8 mouse cellular contexts compared by ENCODE assay signal in the genomic region with DNA sequence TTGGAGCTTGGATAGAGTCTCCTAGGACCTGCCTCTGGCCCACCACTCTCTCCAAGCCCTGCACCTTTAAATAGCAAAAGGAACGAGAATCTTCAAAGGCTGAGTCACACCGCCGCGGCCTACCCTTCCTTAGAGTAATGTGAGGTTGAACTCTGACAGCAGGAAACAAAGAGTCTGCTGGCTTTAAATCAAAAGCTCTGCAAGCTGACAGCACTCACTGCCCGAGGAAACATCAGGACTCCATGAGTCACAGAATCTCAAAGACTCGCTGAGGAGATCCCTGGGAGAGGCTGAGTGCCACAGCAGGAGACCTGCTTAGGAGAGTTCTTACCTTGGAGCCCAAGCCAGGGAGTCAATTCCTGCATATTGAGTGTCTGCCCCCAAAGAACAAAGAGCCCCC. TPM values are rescaled to one million over a fixed set of nuclear protein-coding genes. Genes with fewer than 3 reads are reported as not detected.
DNase-seq lines count a peak whose midpoint lies in the region; ATAC-seq and TF ChIP-seq lines count a peak whose summit lies in the region.

No protein-coding gene starts in this region.

- DNase-seq in Patski (ENCODE audit: low read depth, low spot score), result peak; percentile 76
- peak; percentile 52 for DNase-seq in lung, postnatal 14 days
- peak; percentile 62 to 68 for DNase-seq in thymus, postnatal 10 days (ENCODE audit: low spot score in 2 of 2)
- DNase-seq in left cerebral cortex, postnatal 4 days, result no peak
- no peak for DNase-seq in layer of hippocampus, postnatal 10 days (ENCODE audit: low spot score in 2 of 2)

- in situ Hi-C loops in Patski (cut with MboI; ENCODE audit: low pct_unique_long_range_greater_than_20kb), result no loop called here

- no peaks in the 10 kb centered on the region for H3K36me3 ChIP-seq in C2C12 (ENCODE audit: control insufficient read depth, insufficient read depth)
- H3K36me3 ChIP-seq in forebrain, embryonic 12.5 days (replicated peaks), result no peaks in the 10 kb centered on the region
- no peaks in the 10 kb centered on the region for H3K36me3 ChIP-seq in intestine, postnatal 0 days (ENCODE audit: control insufficient read depth, insufficient read depth)

- no peak for TF ChIP-seq CTCF in C2C12 (IDR thresholded peaks at IDR 0.05; ENCODE audit: control insufficient read depth, insufficient read depth, insufficient read length)
- no peak for TF ChIP-seq CTCF in Patski (IDR thresholded peaks at IDR 0.05)
- no peak for TF ChIP-seq CTCF in intestine, postnatal 0 days (IDR thresholded peaks at IDR 0.05; ENCODE audit: low read depth)

- no peak overlapping the region for H3K4me3 ChIP-seq in C2C12 (ENCODE audit: insufficient read depth, poor library complexity, severe bottlenecking)
- H3K4me3 ChIP-seq in forebrain, embryonic 12.5 days (replicated peaks), result no peak overlapping the region
- H3K4me3 ChIP-seq in intestine, postnatal 0 days (ENCODE audit: low read depth, low read length), result no peak overlapping the region

- H3ac ChIP-seq in C2C12 (ENCODE audit: control insufficient read depth, insufficient read length, low read depth), result no peak overlapping the region

- 7% methylated on average over 6 of the region's 6 CpGs for whole genome bisulfite sequencing in forebrain, embryonic 12.5 days
- WGBS in intestine, postnatal 0 days, result 6% methylated on average over 6 of the region's 6 CpGs

- CTCF ChIA-PET in Patski (lab: Charles Lee), result interaction anchor here (1.0 to 2.6 kb wide), 6 partner anchors 10 to 264 kb away, joined by 3 to 8 read pairs (median 4); a partner anchor contains a TSS

- H3K9me3 ChIP-seq in forebrain, embryonic 12.5 days, result no peaks in the 10 kb centered on the region
- H3K9me3 ChIP-seq in intestine, postnatal 0 days (ENCODE audit: control insufficient read depth), result no peaks in the 10 kb centered on the region

- H3K79me3 ChIP-seq in C2C12 (ENCODE audit: low read depth), result no peaks in the 10 kb centered on the region

- POLR2A ChIA-PET in Patski (lab: Charles Lee), result no interaction called here

- H3K9ac ChIP-seq in forebrain, embryonic 12.5 days, result no peak overlapping the region
- no peak overlapping the region for H3K9ac ChIP-seq in intestine, postnatal 0 days (ENCODE audit: low read depth, low read length)

- H3K4me2 ChIP-seq in forebrain, embryonic 12.5 days, result no peak overlapping the region
- no peak overlapping the region for H3K4me2 ChIP-seq in intestine, postnatal 0 days (replicated peaks; ENCODE audit: low read depth)

- intact Hi-C loops in left cerebral cortex, postnatal 4 days (cut with DNase I), result no loop called here

- H3K27ac ChIP-seq in forebrain, embryonic 12.5 days, result peak overlapping the region; percentile 47
- peak overlapping the region; percentile 47 for H3K27ac ChIP-seq in intestine, postnatal 0 days (ENCODE audit: low read depth, low read length)

- no peaks in the 10 kb centered on the region for H3K79me2 ChIP-seq in C2C12 (ENCODE audit: control insufficient read depth, insufficient read depth)

- H3K27me3 ChIP-seq in C2C12 (ENCODE audit: control insufficient read depth, insufficient read depth, insufficient read length) (no peaks in the 10 kb centered on the region), Patski (no peaks in the 10 kb centered on the region)
- no peaks in the 10 kb centered on the region for H3K27me3 ChIP-seq in forebrain, embryonic 12.5 days
- no peaks in the 10 kb centered on the region for H3K27me3 ChIP-seq in intestine, postnatal 0 days (replicated peaks; ENCODE audit: control insufficient read depth, insufficient read depth, low read length)

- peak; percentile 82 for ATAC-seq in Patski
- ATAC-seq in forebrain, embryonic 12.5 days (ENCODE audit: low FRiP score), result no peak
- no peak for ATAC-seq in intestine, postnatal 0 days

- H3K4me1 ChIP-seq in forebrain, embryonic 12.5 days, result peaks cover 48% of the 10 kb centered on the region
- peaks cover 22% of the 10 kb centered on the region; the same call in 1 of the 2 replicates for H3K4me1 ChIP-seq in intestine, postnatal 0 days (replicated peaks; ENCODE audit: control insufficient read depth, insufficient read depth, low read length)

TF ChIP-seq in C2C12, 6 proteins besides CTCF, POLR2A, EP300 and RAD21:
- TF ChIP-seq MAX (IDR thresholded peaks at IDR 0.05) (peak; percentile 24), CEBPB (IDR thresholded peaks at IDR 0.05; ENCODE audit: low read depth) (no peak)

RNA-seq across cellular contexts. Expression of a gene that starts 12.7 kb away (rescaled TPM):
- polyA plus RNA-seq in C2C12 (2012; fragmentation: generic; extraction: Trizol), result 144 TPM
- 152 TPM for polyA plus RNA-seq in Patski (2021)
- 470 and 492 TPM in 2 replicates for polyA plus RNA-seq in forebrain, embryonic 12.5 days (2016; fragmentation: Nextera tagmentation; extraction: Ambion mirVana)
- polyA plus RNA-seq in intestine, postnatal 0 days (2015; fragmentation: Nextera tagmentation; extraction: Ambion mirVana), result 35.6 and 42.1 TPM in 2 replicates
- total RNA-seq in left cerebral cortex, postnatal 4 days (2021), result 100 to 1,000 TPM; 554 to 565 TPM
- 100 to 1,000 TPM; 715 to 736 TPM for total RNA-seq in layer of hippocampus, postnatal 10 days (2021)

RNA-seq across cellular contexts. Expression of a gene that starts 52.1 kb away (rescaled TPM):
- polyA plus RNA-seq in C2C12 (2012; fragmentation: generic; extraction: Trizol) (0.05 TPM), Patski (2021) (0.09 TPM)
- polyA plus RNA-seq in forebrain, embryonic 12.5 days (2016; fragmentation: Nextera tagmentation; extraction: Ambion mirVana), result 0.15 and 0.29 TPM in 2 replicates
- 0.04 TPM in 1 of 2 replicates, not detected in the other for polyA plus RNA-seq in intestine, postnatal 0 days (2015; fragmentation: Nextera tagmentation; extraction: Ambion mirVana)
- 1 to 10 TPM; 1.7 to 2.3 TPM for total RNA-seq in left cerebral cortex, postnatal 4 days (2021)
- total RNA-seq in layer of hippocampus, postnatal 10 days (2021), result 1 to 10 TPM; 1.5 to 2.8 TPM

Comparison
In these comparisons a context has a peak if more than half of its experiments do, and no peak if none do; other contexts are left out.
1. DNase-seq: peak in Patski (single experiment), lung, postnatal 14 days (single experiment) and thymus, postnatal 10 days (2 of 2); none in left cerebral cortex, postnatal 4 days (single experiment) and layer of hippocampus, postnatal 10 days (0 of 2).